Mouse (Mus musculus): ENCODE measurements around the gene Stk24.

Gene Stk24

DNA sequence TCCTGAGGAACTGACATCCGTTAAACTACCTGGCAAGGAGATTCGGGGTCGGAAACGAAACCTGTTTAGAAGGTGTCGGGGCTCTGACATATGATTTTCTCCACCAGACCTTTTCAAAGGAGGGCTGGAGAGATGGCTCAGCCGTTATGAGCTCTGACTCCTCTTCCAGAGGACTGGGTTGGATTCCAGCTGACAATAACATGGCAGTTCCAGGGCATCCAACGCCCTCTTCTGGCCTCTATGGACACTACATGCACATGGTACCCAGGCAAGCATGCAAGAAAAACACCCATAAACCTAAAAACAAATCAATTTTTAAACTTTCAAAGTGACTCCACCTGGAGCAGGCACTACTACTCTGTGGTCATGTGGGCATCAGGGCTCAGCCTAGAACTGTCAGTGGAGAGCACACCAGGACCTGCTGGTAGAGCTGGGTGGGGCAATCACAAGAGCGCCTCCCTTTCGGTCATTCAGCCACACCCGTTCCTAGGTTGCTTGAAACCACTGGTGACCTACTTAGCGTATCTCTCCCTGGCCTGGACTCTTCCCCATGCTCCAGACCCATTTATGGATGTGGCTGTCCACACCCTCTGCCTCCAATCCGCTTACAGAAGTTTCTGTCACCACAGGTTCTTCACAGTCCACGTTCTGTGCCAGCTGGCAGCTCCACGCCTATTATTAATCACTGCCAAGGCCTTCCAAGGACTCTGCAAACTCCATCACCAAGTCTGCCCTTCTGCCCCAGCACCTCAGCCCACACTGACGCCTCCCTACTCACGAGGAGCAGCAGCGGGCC, 18.3 kb downstream of the Stk24 start:
- CTCF ChIA-PET = interaction anchor here (0.6 to 1.5 kb wide), 16 partner anchors 10 to 1279 kb away, joined by 3 to 7 read pairs (median 3); no protein-coding TSS in a partner anchor
- POLR2A ChIA-PET = interaction anchor here in 3 of 4 experiments (0.6 to 1.7 kb wide), 14 partner anchors 7 to 840 kb away, joined by 3 to 7 read pairs (median 3); no protein-coding TSS in a partner anchor

- POLR2A ChIA-PET = interaction anchor here (1.1 to 1.6 kb wide), 7 partner anchors 8 to 22 kb away, joined by 3 to 4 read pairs (median 4); no protein-coding TSS in a partner anchor
- CTCF ChIA-PET = interaction anchor here in 3 of 4 experiments (0.6 to 1.4 kb wide), 4 partner anchors 12 to 100 kb away, joined by 3 to 4 read pairs (median 3); no protein-coding TSS in a partner anchor
These were observed 20.0 kb downstream of the Stk24 start for GRCm38 (mm10) chr14:121359850-121360249.

- ChIA-PET POLR2A (interaction anchor here (0.9 to 1.6 kb wide), 5 partner anchors 10 to 48 kb away, joined by 3 to 6 read pairs (median 4); no protein-coding TSS in a partner anchor), CTCF (interaction anchor here in 1 of 4 experiments (0.7 kb wide), 1 partner anchor 407 kb away, joined by 3 read pairs; no protein-coding TSS in a partner anchor)
These were observed 20.8 kb downstream of the Stk24 start for GRCm38 (mm10) chr14:121359015-121359414.

DNA sequence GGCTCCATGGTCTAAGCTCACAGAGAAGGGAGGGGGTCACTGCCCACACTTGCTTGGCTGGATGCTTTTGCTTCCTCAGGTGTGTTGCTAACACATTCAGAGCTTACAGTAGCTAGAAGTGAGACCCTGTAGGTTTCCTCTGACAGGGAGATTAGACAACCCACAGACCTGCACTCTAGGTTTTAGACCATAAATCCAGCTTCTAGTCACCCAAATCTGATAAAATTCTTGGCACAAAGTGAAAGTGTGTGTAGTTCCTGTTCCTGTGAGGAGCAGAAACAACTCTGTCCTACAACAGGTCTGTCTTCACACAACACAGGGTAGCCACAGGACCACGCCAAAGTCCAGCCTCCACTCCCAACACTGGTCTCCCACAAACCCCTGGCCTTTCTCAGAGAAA, 21.5 kb downstream of the Stk24 start:
- ChIA-PET CTCF (interaction anchor here in 1 of 4 experiments (0.7 kb wide), 1 partner anchor 406 kb away, joined by 3 read pairs; no protein-coding TSS in a partner anchor), POLR2A (interaction anchor here in 2 of 4 experiments (0.6 to 1.4 kb wide), 4 partner anchors 13 to 175 kb away, joined by 3 to 6 read pairs (median 4); no protein-coding TSS in a partner anchor)

DNA sequence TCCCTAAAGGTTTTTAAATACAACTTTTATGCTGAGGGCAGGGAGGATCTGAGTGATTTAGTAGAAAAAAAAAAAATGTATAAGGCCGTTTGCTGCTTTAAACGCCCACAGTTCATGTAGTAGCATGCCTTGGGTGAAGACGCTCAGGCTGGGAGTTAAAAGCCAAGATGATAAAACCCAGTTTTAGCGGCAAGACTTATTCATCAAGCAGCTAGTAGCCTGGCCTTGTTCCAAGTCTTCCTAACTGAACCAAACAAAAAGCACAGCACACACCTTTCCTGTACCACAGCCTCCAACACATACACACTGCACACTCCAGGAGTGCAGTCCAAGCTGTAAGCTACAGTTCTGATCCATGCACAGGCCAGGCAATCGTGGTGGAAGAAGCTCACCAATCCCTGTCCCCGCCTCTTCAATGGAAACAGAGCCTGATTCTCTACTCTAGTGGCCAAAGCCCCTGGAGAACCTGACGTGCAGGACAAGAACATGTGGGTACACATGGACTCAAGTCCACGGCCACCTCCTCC, 23.4 kb downstream of the Stk24 start:
- ChIA-PET POLR2A (interaction anchor here in 2 of 4 experiments (0.8 to 2.2 kb wide), 9 partner anchors 8 to 61 kb away, joined by 3 to 9 read pairs (median 5); no protein-coding TSS in a partner anchor), CTCF (interaction anchor here in 3 of 4 experiments (0.5 to 3.2 kb wide), 5 partner anchors 10 to 43 kb away, joined by 3 to 12 read pairs (median 6); no protein-coding TSS in a partner anchor)

DNA sequence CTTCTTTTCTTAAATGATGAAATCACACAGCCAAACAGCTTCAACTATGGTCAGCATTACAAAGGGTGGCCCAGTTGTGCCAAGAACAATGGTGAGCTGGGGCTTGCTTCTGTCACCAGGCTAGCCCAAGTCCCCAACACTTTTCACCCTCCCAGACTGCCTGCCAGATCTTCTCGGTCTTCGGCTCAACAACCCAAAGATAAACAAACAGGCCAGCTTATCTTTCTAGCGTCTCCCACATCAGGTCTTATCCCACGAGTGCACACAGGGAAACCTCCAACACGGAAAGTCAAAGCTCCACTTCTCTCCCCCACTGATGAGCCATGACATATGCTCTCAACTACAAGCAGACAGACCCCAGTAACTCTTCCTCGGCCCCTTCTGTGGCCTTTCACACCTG, 24.1 kb downstream of the Stk24 start:
- CTCF ChIA-PET = interaction anchor here (0.5 to 3.2 kb wide), 6 partner anchors 9 to 96 kb away, joined by 4 to 12 read pairs (median 5); no protein-coding TSS in a partner anchor

GRCm38 (mm10) chr14:121353648-121354377, 26.0 kb downstream of the Stk24 start:
- ChIA-PET POLR2A (interaction anchor here in 2 of 4 experiments (0.8 to 2.2 kb wide), 9 partner anchors 8 to 443 kb away, joined by 3 to 7 read pairs (median 3); partner anchors contain the start of gene Ipo5 (in 1 of the 2)), CTCF (interaction anchor here in 3 of 4 experiments (0.6 to 3.2 kb wide), 5 partner anchors 8 to 181 kb away, joined by 3 to 12 read pairs (median 4); no protein-coding TSS in a partner anchor)

More for the DNA sequence above, 24.1 kb downstream of the Stk24 start:
- POLR2A ChIA-PET = interaction anchor here in 3 of 4 experiments (0.7 to 2.2 kb wide), 11 partner anchors 8 to 829 kb away, joined by 3 to 9 read pairs (median 5); no protein-coding TSS in a partner anchor

- ChIA-PET POLR2A (interaction anchor here in 2 of 4 experiments (1.0 to 1.4 kb wide), 7 partner anchors 9 to 153 kb away, joined by 3 to 7 read pairs (median 3); no protein-coding TSS in a partner anchor), CTCF (interaction anchor here in 1 of 4 experiments (0.7 kb wide), 1 partner anchor 14 kb away, joined by 4 read pairs; no protein-coding TSS in a partner anchor)
These were observed 27.1 kb downstream of the Stk24 start for GRCm38 (mm10) chr14:121352744-121353143.

- CTCF ChIA-PET = interaction anchor here in 1 of 4 experiments (1.4 kb wide), 1 partner anchor 10 kb away, joined by 3 read pairs; no protein-coding TSS in a partner anchor
- POLR2A ChIA-PET = interaction anchor here in 3 of 4 experiments (0.6 to 2.1 kb wide), 7 partner anchors 9 to 48 kb away, joined by 3 to 7 read pairs (median 4); no protein-coding TSS in a partner anchor
These were observed 28.1 kb downstream of the Stk24 start for GRCm38 (mm10) chr14:121351737-121352136.

GRCm38 (mm10) chr14:121350011-121350410, 29.8 kb downstream of the Stk24 start:
- ChIA-PET CTCF (no interaction called here), POLR2A (interaction anchor here in 1 of 4 experiments (2.1 kb wide), 1 partner anchor 27 kb away, joined by 4 read pairs; no protein-coding TSS in a partner anchor)

DNA sequence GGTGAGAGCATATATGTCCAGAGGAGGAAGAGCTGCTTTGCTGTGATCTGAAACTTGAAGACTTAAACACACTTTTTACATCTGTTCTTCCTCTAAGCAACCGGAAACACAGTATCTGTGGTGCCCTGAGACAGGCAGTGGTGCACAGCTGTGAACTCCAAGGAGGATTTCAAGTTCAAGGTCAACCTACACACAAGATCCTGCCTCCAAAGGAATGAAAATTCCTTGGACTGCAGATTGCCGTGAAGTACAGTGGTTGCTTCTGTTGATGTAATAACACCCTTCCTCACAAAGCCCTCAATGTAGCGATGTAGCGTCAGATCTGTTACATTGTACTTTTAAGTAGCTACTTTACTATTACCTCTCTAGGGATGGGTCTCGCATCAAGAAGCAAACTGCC, 30.5 kb downstream of the Stk24 start:
- ChIA-PET POLR2A (interaction anchor here in 2 of 4 experiments (0.7 to 1.3 kb wide), 3 partner anchors 12 to 30 kb away, joined by 3 to 4 read pairs (median 3); partner anchors contain the start of gene Stk24 (in 1 of the 2)), CTCF (interaction anchor here in 1 of 4 experiments (1.2 to 1.9 kb wide), 2 partner anchors 19 to 33 kb away, joined by 3 to 5 read pairs; no protein-coding TSS in a partner anchor)

GRCm38 (mm10) chr14:121348256-121348655, 31.6 kb downstream of the Stk24 start:
- ChIA-PET CTCF (interaction anchor here in 3 of 4 experiments (0.6 to 1.9 kb wide), 5 partner anchors 11 to 59 kb away, joined by 3 to 5 read pairs (median 3); no protein-coding TSS in a partner anchor), POLR2A (interaction anchor here in 3 of 4 experiments (0.9 to 1.5 kb wide), 8 partner anchors 9 to 57 kb away, joined by 3 to 7 read pairs (median 3); no protein-coding TSS in a partner anchor)

DNA sequence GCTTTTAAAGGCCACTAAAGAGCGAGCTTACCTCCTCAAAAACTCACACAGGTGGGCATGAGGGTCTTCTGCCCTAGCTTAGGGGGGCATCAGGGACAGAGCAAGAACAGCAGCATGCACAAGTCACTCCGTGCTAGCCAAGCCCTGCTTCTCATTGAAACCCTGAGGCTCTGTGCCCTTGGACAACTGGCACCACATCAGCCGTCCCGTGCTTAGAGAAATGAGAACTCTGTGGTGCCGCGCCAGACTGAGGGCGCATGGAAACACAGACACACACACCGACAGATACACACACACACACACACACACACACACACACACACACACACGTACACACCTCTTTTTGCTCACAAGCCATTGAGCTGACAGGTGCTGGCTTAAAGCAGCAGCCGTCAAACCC, 32.7 kb downstream of the Stk24 start:
- ChIA-PET CTCF (interaction anchor here in 3 of 4 experiments (0.5 to 1.6 kb wide), 9 partner anchors 9 to 538 kb away, joined by 3 to 12 read pairs (median 4); no protein-coding TSS in a partner anchor), POLR2A (interaction anchor here in 3 of 4 experiments (0.6 to 1.5 kb wide), 7 partner anchors 10 to 959 kb away, joined by 3 to 7 read pairs (median 4); no protein-coding TSS in a partner anchor)

DNA sequence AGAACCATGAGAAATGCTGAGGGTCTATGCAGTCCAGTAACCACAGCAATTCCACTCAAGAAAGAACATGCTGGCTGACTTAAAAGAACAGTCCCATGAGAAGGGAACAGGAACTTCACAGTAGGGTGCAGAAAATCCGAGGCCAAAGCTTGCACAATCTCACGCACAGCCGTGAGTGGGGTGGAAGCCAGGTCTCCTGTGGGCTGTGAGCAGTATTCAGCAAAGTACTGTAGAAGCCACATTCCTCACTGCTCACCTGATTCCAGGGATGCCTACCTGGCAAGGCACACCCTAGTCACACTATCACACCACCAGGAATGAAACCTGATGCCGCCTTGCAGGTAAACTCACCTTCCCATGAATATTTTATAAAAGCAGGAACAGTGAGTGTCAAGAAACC, 33.2 kb downstream of the Stk24 start:
- CTCF ChIA-PET = interaction anchor here (0.6 to 1.8 kb wide), 22 partner anchors 9 to 109 kb away, joined by 3 to 12 read pairs (median 4); no protein-coding TSS in a partner anchor
- POLR2A ChIA-PET = interaction anchor here in 3 of 4 experiments (0.7 to 1.9 kb wide), 6 partner anchors 9 to 452 kb away, joined by 3 to 7 read pairs (median 5); no protein-coding TSS in a partner anchor

GRCm38 (mm10) chr14:121346053-121346452, 33.8 kb downstream of the Stk24 start:
- CTCF ChIA-PET = interaction anchor here (0.6 to 1.8 kb wide), 31 partner anchors 9 to 455 kb away, joined by 3 to 12 read pairs (median 4); no protein-coding TSS in a partner anchor

GRCm38 (mm10) chr14:121344928-121345327, 34.9 kb downstream of the Stk24 start:
- ChIA-PET CTCF (interaction anchor here (0.6 to 1.8 kb wide), 13 partner anchors 11 to 675 kb away, joined by 3 to 12 read pairs (median 4); no protein-coding TSS in a partner anchor), POLR2A (interaction anchor here (0.6 to 1.9 kb wide), 12 partner anchors 11 to 378 kb away, joined by 3 to 6 read pairs (median 3); no protein-coding TSS in a partner anchor)

More at GRCm38 (mm10) chr14:121346053-121346452, 33.8 kb downstream of the Stk24 start:
- POLR2A ChIA-PET = interaction anchor here in 3 of 4 experiments (0.7 to 1.9 kb wide), 10 partner anchors 8 to 452 kb away, joined by 3 to 6 read pairs (median 4); no protein-coding TSS in a partner anchor

All from embryonic stem cell, embryonic (primary cell).